Mouse (Mus musculus): Measurements from ENCODE around the gene Ccnk. TPM values are rescaled to one million over a fixed set of nuclear protein-coding genes. Genes with fewer than 3 reads are reported as not detected.

Ccnk gene
- polyA plus RNA-seq, 1 experiment from 2014 or later = 3.4 TPM

- Histone ChIP-seq H3K27ac (replicated peaks) (no peak overlapping the region), H3K9me3 (replicated peaks) (no peaks in the 10 kb centered on the region), H3K4me3 (replicated peaks) (no peak overlapping the region), H3K4me2 (replicated peaks) (no peak overlapping the region), H3K9ac (no peak overlapping the region), H3K27me3 (no peaks in the 10 kb centered on the region), H3K36me3 (peaks cover 93% of the 10 kb centered on the region), H3K4me1 (no peaks in the 10 kb centered on the region)
- 94% methylated on average over 11 of the region's 11 CpGs for WGBS
- ATAC-seq (ENCODE audit: insufficient number of reproducible peaks, low FRiP score, low TSS enrichment, low read depth) = no peak
Observed at GRCm38 (mm10) chr12:108195761-108196160, 16.4 kb downstream of the Ccnk start.

- ATAC-seq (ENCODE audit: insufficient number of reproducible peaks, low FRiP score, low TSS enrichment, low read depth) = no peak
- Histone ChIP-seq H3K36me3 (peaks cover 96% of the 10 kb centered on the region), H3K9ac (no peak overlapping the region), H3K4me1 (no peaks in the 10 kb centered on the region), H3K4me3 (replicated peaks) (no peak overlapping the region), H3K9me3 (replicated peaks) (no peaks in the 10 kb centered on the region), H3K4me2 (replicated peaks) (no peak overlapping the region), H3K27me3 (no peaks in the 10 kb centered on the region), H3K27ac (replicated peaks) (no peak overlapping the region)
- WGBS = 81% methylated on average over 4 of the region's 4 CpGs
Observed at GRCm38 (mm10) chr12:108198447-108198846, 19.1 kb downstream of the Ccnk start.

- no peak for ATAC-seq (ENCODE audit: insufficient number of reproducible peaks, low FRiP score, low TSS enrichment, low read depth)
- Histone ChIP-seq H3K4me2 (replicated peaks) (no peak overlapping the region), H3K4me1 (no peaks in the 10 kb centered on the region), H3K9me3 (replicated peaks) (no peaks in the 10 kb centered on the region), H3K27ac (replicated peaks) (no peak overlapping the region), H3K27me3 (no peaks in the 10 kb centered on the region), H3K9ac (no peak overlapping the region), H3K4me3 (replicated peaks) (no peak overlapping the region), H3K36me3 (peaks cover 87% of the 10 kb centered on the region)
- 92% methylated on average over 1 of the region's 1 CpGs for WGBS
Observed at GRCm38 (mm10) chr12:108200094-108200493, 20.7 kb downstream of the Ccnk start.

- WGBS = 62% methylated on average over 8 of the region's 8 CpGs
Observed at GRCm38 (mm10) chr12:108203895-108204294, 24.5 kb downstream of the Ccnk start.

GRCm38 (mm10) chr12:108204978-108205377 lies 25.6 kb downstream of the Ccnk start:
- no peaks in the 10 kb centered on the region for H3K9me3 ChIP-seq (replicated peaks)
- H3K27me3 ChIP-seq = no peaks in the 10 kb centered on the region
- WGBS = 68% methylated on average over 12 of the region's 12 CpGs
- no peak overlapping the region for H3K9ac ChIP-seq
- H3K4me2 ChIP-seq (replicated peaks) = no peak overlapping the region
- no peak for ATAC-seq (ENCODE audit: insufficient number of reproducible peaks, low FRiP score, low TSS enrichment, low read depth)
- no peak overlapping the region for H3K4me3 ChIP-seq (replicated peaks)
- peaks cover 12% of the 10 kb centered on the region; the same call in 1 of the 2 replicates for H3K4me1 ChIP-seq
- H3K27ac ChIP-seq (replicated peaks) = no peak overlapping the region
- peaks cover 50% of the 10 kb centered on the region for H3K36me3 ChIP-seq

More at GRCm38 (mm10) chr12:108203895-108204294, 24.5 kb downstream of the Ccnk start:
- Histone ChIP-seq H3K36me3 (peaks cover 61% of the 10 kb centered on the region), H3K27me3 (no peaks in the 10 kb centered on the region), H3K4me2 (replicated peaks) (no peak overlapping the region), H3K9me3 (replicated peaks) (no peaks in the 10 kb centered on the region), H3K4me1 (peaks cover 3% of the 10 kb centered on the region; the same call in 1 of the 2 replicates), H3K27ac (replicated peaks) (no peak overlapping the region), H3K4me3 (replicated peaks) (no peak overlapping the region), H3K9ac (no peak overlapping the region)
- no peak for ATAC-seq (ENCODE audit: insufficient number of reproducible peaks, low FRiP score, low TSS enrichment, low read depth)

GRCm38 (mm10) chr12:108206641-108207040 lies 27.3 kb downstream of the Ccnk start:
- peaks cover 34% of the 10 kb centered on the region for H3K36me3 ChIP-seq
- no peaks in the 10 kb centered on the region for H3K9me3 ChIP-seq (replicated peaks)
- H3K9ac ChIP-seq = no peak overlapping the region
- H3K27me3 ChIP-seq = no peaks in the 10 kb centered on the region
- WGBS = 7% methylated on average over 5 of the region's 5 CpGs
- peaks cover 14% of the 10 kb centered on the region for H3K4me1 ChIP-seq
- 0 out of 2 replicates have a peak, but pooled peaks have one; percentile 48 for ATAC-seq (ENCODE audit: insufficient number of reproducible peaks, low FRiP score, low TSS enrichment, low read depth)
- no peak overlapping the region for H3K27ac ChIP-seq (replicated peaks)
- H3K4me2 ChIP-seq (replicated peaks) = no peak overlapping the region
- H3K4me3 ChIP-seq (replicated peaks) = no peak overlapping the region

- WGBS = 84% methylated on average over 9 of the region's 9 CpGs
- no peak for ATAC-seq (ENCODE audit: insufficient number of reproducible peaks, low FRiP score, low TSS enrichment, low read depth)
- no peak overlapping the region for H3K4me2 ChIP-seq (replicated peaks)
Observed at GRCm38 (mm10) chr12:108208216-108208615, 28.8 kb downstream of the Ccnk start.

GRCm38 (mm10) chr12:108208726-108209438 lies 29.5 kb downstream of the Ccnk start:
- WGBS = 30% methylated on average over 13 of the region's 13 CpGs
- Histone ChIP-seq H3K9ac (no peak overlapping the region), H3K27me3 (no peaks in the 10 kb centered on the region), H3K9me3 (replicated peaks) (no peaks in the 10 kb centered on the region), H3K36me3 (peaks cover 16% of the 10 kb centered on the region), H3K27ac (replicated peaks) (no peak overlapping the region), H3K4me3 (replicated peaks) (no peak overlapping the region), H3K4me1 (peaks cover 37% of the 10 kb centered on the region), H3K4me2 (replicated peaks) (no peak overlapping the region)
- no peak for ATAC-seq (ENCODE audit: insufficient number of reproducible peaks, low FRiP score, low TSS enrichment, low read depth)

More at GRCm38 (mm10) chr12:108208216-108208615, 28.8 kb downstream of the Ccnk start:
- H3K9me3 ChIP-seq (replicated peaks) = no peaks in the 10 kb centered on the region
- H3K4me1 ChIP-seq = peaks cover 30% of the 10 kb centered on the region
- H3K36me3 ChIP-seq = peaks cover 21% of the 10 kb centered on the region
- H3K27ac ChIP-seq (replicated peaks) = no peak overlapping the region
- H3K27me3 ChIP-seq = no peaks in the 10 kb centered on the region
- H3K9ac ChIP-seq = no peak overlapping the region
- H3K4me3 ChIP-seq (replicated peaks) = no peak overlapping the region

- Histone ChIP-seq H3K9ac (no peak overlapping the region), H3K4me2 (replicated peaks) (no peak overlapping the region), H3K9me3 (replicated peaks) (no peaks in the 10 kb centered on the region), H3K4me3 (replicated peaks) (no peak overlapping the region), H3K4me1 (peaks cover 52% of the 10 kb centered on the region), H3K36me3 (peaks cover 10% of the 10 kb centered on the region), H3K27ac (replicated peaks) (no peak overlapping the region), H3K27me3 (no peaks in the 10 kb centered on the region)
- WGBS = 90% methylated on average over 15 of the region's 15 CpGs
- ATAC-seq (ENCODE audit: insufficient number of reproducible peaks, low FRiP score, low TSS enrichment, low read depth) = no peak
Observed at GRCm38 (mm10) chr12:108210623-108211022, 31.2 kb downstream of the Ccnk start.

GRCm38 (mm10) chr12:108212071-108212470 lies 32.7 kb downstream of the Ccnk start:
- Histone ChIP-seq H3K4me3 (replicated peaks) (no peak overlapping the region), H3K4me2 (replicated peaks) (no peak overlapping the region), H3K4me1 (peaks cover 61% of the 10 kb centered on the region), H3K36me3 (0 out of 2 replicates have a peak, but pooled peaks cover 4% of the 10 kb centered on the region), H3K9ac (no peak overlapping the region), H3K27me3 (no peaks in the 10 kb centered on the region), H3K27ac (replicated peaks) (no peak overlapping the region), H3K9me3 (replicated peaks) (no peaks in the 10 kb centered on the region)
- WGBS = 35% methylated on average over 5 of the region's 5 CpGs
- ATAC-seq (ENCODE audit: insufficient number of reproducible peaks, low FRiP score, low TSS enrichment, low read depth) = no peak

- Histone ChIP-seq H3K4me1 (peaks cover 63% of the 10 kb centered on the region), H3K27ac (replicated peaks) (no peak overlapping the region), H3K4me2 (replicated peaks) (no peak overlapping the region), H3K4me3 (replicated peaks) (no peak overlapping the region), H3K27me3 (no peaks in the 10 kb centered on the region), H3K36me3 (0 out of 2 replicates have a peak, but pooled peaks cover 2% of the 10 kb centered on the region), H3K9me3 (replicated peaks) (no peaks in the 10 kb centered on the region), H3K9ac (no peak overlapping the region)
- ATAC-seq (ENCODE audit: insufficient number of reproducible peaks, low FRiP score, low TSS enrichment, low read depth) = no peak
- WGBS = 77% methylated on average over 6 of the region's 6 CpGs
Observed at GRCm38 (mm10) chr12:108212476-108212875, 33.1 kb downstream of the Ccnk start.
